Mouse (Mus musculus): ENCODE results near the gene Arrdc2. TPM values are rescaled to one million over a fixed set of nuclear protein-coding genes. Genes with fewer than 3 reads are reported as not detected.

The Arrdc2 gene
- polyA plus RNA-seq (2014; fragmentation: Nextera tagmentation; extraction: Ambion mirVana) = 2.4 and 3.2 TPM in 2 replicates

- 2% methylated on average over 55 of the region's 55 CpGs for WGBS (ENCODE audit: insufficient replicate concordance)
- peak within 1 kb of the TSS; percentile 78 for H3K4me3 ChIP-seq (ENCODE audit: low read depth, low read length)
- H3K36me3 ChIP-seq (ENCODE audit: control insufficient read depth, insufficient read depth, low read length) = 0 out of 2 replicates have a peak, but pooled peaks cover 3% of the 10 kb centered on the region
- H3K4me1 ChIP-seq (ENCODE audit: control insufficient read depth, insufficient read depth, low read length) = peaks cover 4% of the 10 kb centered on the region
- peaks cover 16% of the 10 kb centered on the region for H3K27me3 ChIP-seq (ENCODE audit: control insufficient read depth, insufficient read depth, low read length)
- peak within 1 kb of the TSS; percentile 84 for H3K9ac ChIP-seq (ENCODE audit: low read depth, low read length)
- peak within 1 kb of the TSS; percentile 91 for H3K4me2 ChIP-seq
- ATAC-seq (replicated peaks; ENCODE audit: insufficient number of reproducible peaks, low FRiP score, low TSS enrichment) = peak; percentile 93
- peak within 1 kb of the TSS; percentile 91 for H3K27ac ChIP-seq (ENCODE audit: low read depth, low read length)
- H3K9me3 ChIP-seq (replicated peaks; ENCODE audit: control insufficient read depth, low read length) = no peaks in the 10 kb centered on the region
These were observed at the start of gene Arrdc2 for GRCm38 (mm10) chr8:70839408-70840351. Gene Arrdc2, minus strand, starts transcription at chr8:70839720.

GRCm38 (mm10) chr8:70887669-70888068 lies 48.1 kb upstream of the Arrdc2 start:
- Histone ChIP-seq H3K9me3 (replicated peaks; ENCODE audit: control insufficient read depth, low read length) (no peaks in the 10 kb centered on the region), H3K27me3 (ENCODE audit: control insufficient read depth, insufficient read depth, low read length) (peaks cover 41% of the 10 kb centered on the region), H3K4me1 (ENCODE audit: control insufficient read depth, insufficient read depth, low read length) (peaks cover 6% of the 10 kb centered on the region; the same call in 1 of the 2 replicates), H3K4me2 (no peak overlapping the region), H3K36me3 (ENCODE audit: control insufficient read depth, insufficient read depth, low read length) (no peaks in the 10 kb centered on the region), H3K9ac (ENCODE audit: low read depth, low read length) (no peak overlapping the region), H3K27ac (ENCODE audit: low read depth, low read length) (no peak overlapping the region), H3K4me3 (ENCODE audit: low read depth, low read length) (no peak overlapping the region)
- 6% methylated on average over 13 of the region's 18 CpGs for WGBS (ENCODE audit: insufficient replicate concordance)
- peak; percentile 23; the same call in 1 of the 2 replicates for ATAC-seq (replicated peaks; ENCODE audit: insufficient number of reproducible peaks, low FRiP score, low TSS enrichment)

- peaks cover 20% of the 10 kb centered on the region for H3K27me3 ChIP-seq (ENCODE audit: control insufficient read depth, insufficient read depth, low read length)
- H3K4me1 ChIP-seq (ENCODE audit: control insufficient read depth, insufficient read depth, low read length) = peaks cover 3% of the 10 kb centered on the region; the same call in 1 of the 2 replicates
- H3K4me2 ChIP-seq = no peak overlapping the region
- H3K36me3 ChIP-seq (ENCODE audit: control insufficient read depth, insufficient read depth, low read length) = no peaks in the 10 kb centered on the region
- no peak overlapping the region for H3K27ac ChIP-seq (ENCODE audit: low read depth, low read length)
- H3K9ac ChIP-seq (ENCODE audit: low read depth, low read length) = no peak overlapping the region
- no peak overlapping the region for H3K4me3 ChIP-seq (ENCODE audit: low read depth, low read length)
- no peak for ATAC-seq (replicated peaks; ENCODE audit: insufficient number of reproducible peaks, low FRiP score, low TSS enrichment)
- 12% methylated on average over 12 of the region's 12 CpGs for WGBS (ENCODE audit: insufficient replicate concordance)
- H3K9me3 ChIP-seq (replicated peaks; ENCODE audit: control insufficient read depth, low read length) = no peaks in the 10 kb centered on the region
These were observed 46.1 kb upstream of the Arrdc2 start for GRCm38 (mm10) chr8:70885612-70886011.

DNA sequence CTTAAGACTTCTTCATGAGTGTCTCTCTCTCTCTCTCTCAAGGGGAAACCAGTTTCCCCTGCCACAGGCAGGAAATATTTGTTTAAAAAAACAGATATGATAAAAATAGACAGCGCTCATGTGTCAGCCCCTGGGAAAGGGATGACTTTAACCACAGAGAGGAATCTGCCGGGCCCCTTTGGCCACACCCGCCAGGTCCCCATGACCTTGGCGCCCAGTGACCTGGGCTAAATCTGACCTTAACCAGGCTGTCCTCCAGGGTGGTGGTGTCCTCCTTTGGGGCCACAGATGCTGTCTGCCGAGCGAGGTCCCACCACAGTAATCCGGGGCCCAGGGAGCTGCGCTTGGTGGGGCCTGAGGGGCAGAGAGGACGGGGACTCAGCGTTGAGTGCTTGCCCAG lies 45.2 kb upstream of the Arrdc2 start:
- Histone ChIP-seq H3K4me2 (no peak overlapping the region), H3K27me3 (ENCODE audit: control insufficient read depth, insufficient read depth, low read length) (0 out of 2 replicates have a peak, but pooled peaks cover 13% of the 10 kb centered on the region), H3K9me3 (replicated peaks; ENCODE audit: control insufficient read depth, low read length) (no peaks in the 10 kb centered on the region), H3K36me3 (ENCODE audit: control insufficient read depth, insufficient read depth, low read length) (no peaks in the 10 kb centered on the region), H3K27ac (ENCODE audit: low read depth, low read length) (no peak overlapping the region), H3K4me3 (ENCODE audit: low read depth, low read length) (no peak overlapping the region), H3K4me1 (ENCODE audit: control insufficient read depth, insufficient read depth, low read length) (peaks cover 6% of the 10 kb centered on the region; the same call in 1 of the 2 replicates), H3K9ac (ENCODE audit: low read depth, low read length) (no peak overlapping the region)
- 71% methylated on average over 10 of the region's 10 CpGs for WGBS (ENCODE audit: insufficient replicate concordance)
- no peak for ATAC-seq (replicated peaks; ENCODE audit: insufficient number of reproducible peaks, low FRiP score, low TSS enrichment)

- Histone ChIP-seq H3K9ac (ENCODE audit: low read depth, low read length) (no peak overlapping the region), H3K9me3 (replicated peaks; ENCODE audit: control insufficient read depth, low read length) (no peaks in the 10 kb centered on the region)
- 84% methylated on average over 4 of the region's 4 CpGs for WGBS (ENCODE audit: insufficient replicate concordance)
These were observed 44.7 kb upstream of the Arrdc2 start for GRCm38 (mm10) chr8:70884186-70884585.

GRCm38 (mm10) chr8:70880546-70880945 lies 41.0 kb upstream of the Arrdc2 start:
- Histone ChIP-seq H3K9ac (ENCODE audit: low read depth, low read length) (peak overlapping the region; percentile 28), H3K4me2 (no peak overlapping the region; the same call in 1 of the 2 replicates), H3K27me3 (ENCODE audit: control insufficient read depth, insufficient read depth, low read length) (no peaks in the 10 kb centered on the region), H3K27ac (ENCODE audit: low read depth, low read length) (no peak overlapping the region), H3K4me3 (ENCODE audit: low read depth, low read length) (no peak overlapping the region), H3K9me3 (replicated peaks; ENCODE audit: control insufficient read depth, low read length) (no peaks in the 10 kb centered on the region), H3K36me3 (ENCODE audit: control insufficient read depth, insufficient read depth, low read length) (no peaks in the 10 kb centered on the region), H3K4me1 (ENCODE audit: control insufficient read depth, insufficient read depth, low read length) (peaks cover 6% of the 10 kb centered on the region; the same call in 1 of the 2 replicates)
- no peak for ATAC-seq (replicated peaks; ENCODE audit: insufficient number of reproducible peaks, low FRiP score, low TSS enrichment)
- WGBS (ENCODE audit: insufficient replicate concordance) = 15% methylated on average over 11 of the region's 11 CpGs

More at GRCm38 (mm10) chr8:70884186-70884585, 44.7 kb upstream of the Arrdc2 start:
- H3K36me3 ChIP-seq (ENCODE audit: control insufficient read depth, insufficient read depth, low read length) = no peaks in the 10 kb centered on the region
- H3K27me3 ChIP-seq (ENCODE audit: control insufficient read depth, insufficient read depth, low read length) = 0 out of 2 replicates have a peak, but pooled peaks cover 10% of the 10 kb centered on the region
- peaks cover 6% of the 10 kb centered on the region; the same call in 1 of the 2 replicates for H3K4me1 ChIP-seq (ENCODE audit: control insufficient read depth, insufficient read depth, low read length)
- H3K4me2 ChIP-seq = no peak overlapping the region
- no peak for ATAC-seq (replicated peaks; ENCODE audit: insufficient number of reproducible peaks, low FRiP score, low TSS enrichment)
- no peak overlapping the region for H3K4me3 ChIP-seq (ENCODE audit: low read depth, low read length)
- no peak overlapping the region for H3K27ac ChIP-seq (ENCODE audit: low read depth, low read length)

DNA sequence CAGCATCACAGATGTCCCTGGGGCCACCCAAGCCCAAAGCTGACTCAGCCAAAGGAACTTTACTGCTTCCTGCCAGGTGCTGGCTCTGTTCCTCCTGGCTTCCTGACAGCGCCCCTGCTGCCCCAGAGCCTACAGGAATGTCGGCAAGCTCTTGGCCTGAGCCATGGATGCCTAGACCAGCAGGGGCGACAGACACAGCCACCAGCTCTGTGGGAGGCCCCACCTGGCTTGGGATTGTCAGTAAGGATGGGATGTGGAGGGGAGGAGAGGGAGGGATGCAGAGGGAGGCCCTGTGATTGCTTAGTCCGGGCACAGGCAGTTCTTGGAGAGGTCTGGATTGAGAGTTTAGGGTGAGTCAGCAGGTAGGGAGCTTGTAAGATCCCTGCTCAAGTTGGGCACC lies 40.6 kb upstream of the Arrdc2 start:
- peaks cover 6% of the 10 kb centered on the region; the same call in 1 of the 2 replicates for H3K4me1 ChIP-seq (ENCODE audit: control insufficient read depth, insufficient read depth, low read length)
- no peak overlapping the region for H3K27ac ChIP-seq (ENCODE audit: low read depth, low read length)
- H3K27me3 ChIP-seq (ENCODE audit: control insufficient read depth, insufficient read depth, low read length) = no peaks in the 10 kb centered on the region
- no peaks in the 10 kb centered on the region for H3K9me3 ChIP-seq (replicated peaks; ENCODE audit: control insufficient read depth, low read length)
- 4% methylated on average over 4 of the region's 4 CpGs for WGBS (ENCODE audit: insufficient replicate concordance)
- no peak for ATAC-seq (replicated peaks; ENCODE audit: insufficient number of reproducible peaks, low FRiP score, low TSS enrichment)
- H3K4me3 ChIP-seq (ENCODE audit: low read depth, low read length) = no peak overlapping the region
- no peaks in the 10 kb centered on the region for H3K36me3 ChIP-seq (ENCODE audit: control insufficient read depth, insufficient read depth, low read length)
- H3K4me2 ChIP-seq = no peak overlapping the region
- no peak overlapping the region; the same call in 1 of the 2 replicates for H3K9ac ChIP-seq (ENCODE audit: low read depth, low read length)

GRCm38 (mm10) chr8:70879500-70879899 lies 40.0 kb upstream of the Arrdc2 start:
- Histone ChIP-seq H3K4me1 (ENCODE audit: control insufficient read depth, insufficient read depth, low read length) (peaks cover 6% of the 10 kb centered on the region; the same call in 1 of the 2 replicates), H3K4me3 (ENCODE audit: low read depth, low read length) (no peak overlapping the region), H3K4me2 (no peak overlapping the region), H3K27me3 (ENCODE audit: control insufficient read depth, insufficient read depth, low read length) (no peaks in the 10 kb centered on the region), H3K9me3 (replicated peaks; ENCODE audit: control insufficient read depth, low read length) (no peaks in the 10 kb centered on the region), H3K36me3 (ENCODE audit: control insufficient read depth, insufficient read depth, low read length) (no peaks in the 10 kb centered on the region), H3K9ac (ENCODE audit: low read depth, low read length) (no peak overlapping the region), H3K27ac (ENCODE audit: low read depth, low read length) (no peak overlapping the region)
- no peak for ATAC-seq (replicated peaks; ENCODE audit: insufficient number of reproducible peaks, low FRiP score, low TSS enrichment)
- WGBS (ENCODE audit: insufficient replicate concordance) = 55% methylated on average over 4 of the region's 4 CpGs
